ENCODE assay signal across 8 mouse cellular contexts in the genomic region with DNA sequence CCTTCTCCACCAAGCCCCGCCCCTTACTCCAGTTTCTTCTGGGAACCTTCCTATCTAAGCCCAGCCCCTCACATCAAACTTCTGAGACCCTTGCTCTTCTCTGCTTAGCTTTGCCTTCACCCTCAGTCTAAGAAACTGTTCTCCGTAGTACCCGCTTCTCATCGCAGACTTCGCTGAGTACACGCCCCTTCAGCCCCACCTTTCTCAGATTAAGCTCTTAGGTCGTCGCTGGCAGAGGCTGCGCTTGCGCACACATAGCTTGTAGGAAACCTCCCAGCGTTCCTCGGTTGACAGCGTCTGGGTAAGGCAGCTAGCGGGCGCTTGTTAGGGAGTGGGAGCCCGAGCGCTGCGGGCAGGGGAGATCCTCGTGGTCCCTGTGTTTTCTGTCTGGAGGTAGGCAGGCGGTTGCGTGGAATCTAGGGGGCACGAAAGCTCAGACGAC. TPM values are rescaled to one million over a fixed set of nuclear protein-coding genes. Genes with fewer than 3 reads are reported as not detected.
DNase-seq lines count a peak whose midpoint lies in the region; ATAC-seq and TF ChIP-seq lines count a peak whose summit lies in the region.

A gene (plus strand): TSS at position 234 of the 442 bp plus-strand sequence.

- no peaks in the 10 kb centered on the region for H3K9me3 ChIP-seq in kidney, embryonic 14.5 days (ENCODE audit: control insufficient read depth, low read length)
- no peaks in the 10 kb centered on the region for H3K9me3 ChIP-seq in G1E (replicated peaks)
- H3K9me3 ChIP-seq in embryonic facial prominence, embryonic 12.5 days = no peaks in the 10 kb centered on the region
- H3K9me3 ChIP-seq in limb, embryonic 14.5 days (ENCODE audit: control insufficient read depth, low read length) = no peaks in the 10 kb centered on the region

- no peaks in the 10 kb centered on the region for H3K36me3 ChIP-seq in kidney, embryonic 14.5 days (ENCODE audit: control insufficient read depth, insufficient read depth, low read length)
- H3K36me3 ChIP-seq in G1E (replicated peaks) = no peaks in the 10 kb centered on the region
- no peaks in the 10 kb centered on the region for H3K36me3 ChIP-seq in embryonic facial prominence, embryonic 12.5 days
- no peaks in the 10 kb centered on the region for H3K36me3 ChIP-seq in limb, embryonic 14.5 days (ENCODE audit: control insufficient read depth, insufficient read depth, low read length)

- no peak for TF ChIP-seq CTCF in G1E (IDR thresholded peaks at IDR 0.05; ENCODE audit: low read depth, low read length)

- intact Hi-C loops in heart, postnatal 25 days (cut with DNase I) = loop anchor here (10.0 kb wide), 3 partner anchors 208 to 922 kb away; a partner anchor contains a TSS

- WGBS in kidney, embryonic 14.5 days = under 1% methylated on average over 23 of the region's 23 CpGs
- WGBS in embryonic facial prominence, embryonic 12.5 days = under 1% methylated on average over 23 of the region's 23 CpGs
- under 1% methylated on average over 23 of the region's 23 CpGs for WGBS in limb, embryonic 14.5 days

- peak within 1 kb of the TSS; percentile 66 for H3K9ac ChIP-seq in kidney, embryonic 14.5 days (ENCODE audit: low read depth, low read length)
- peak within 1 kb of the TSS; percentile 56 for H3K9ac ChIP-seq in embryonic facial prominence, embryonic 12.5 days
- H3K9ac ChIP-seq in limb, embryonic 14.5 days (ENCODE audit: low read depth, low read length, severe bottlenecking) = peak within 1 kb of the TSS; percentile 53

- no peaks in the 10 kb centered on the region for H3K4me1 ChIP-seq in kidney, embryonic 14.5 days (ENCODE audit: control insufficient read depth, insufficient read depth, low read length)
- peaks cover 42% of the 10 kb centered on the region for H3K4me1 ChIP-seq in G1E (ENCODE audit: insufficient read depth, low read depth, low read length)
- 0 out of 2 replicates have a peak, but pooled peaks cover 5% of the 10 kb centered on the region for H3K4me1 ChIP-seq in embryonic facial prominence, embryonic 12.5 days
- peaks cover 12% of the 10 kb centered on the region for H3K4me1 ChIP-seq in limb, embryonic 14.5 days (ENCODE audit: control insufficient read depth, insufficient read depth, low read length)

- ATAC-seq in kidney, embryonic 14.5 days (ENCODE audit: low FRiP score, low TSS enrichment) = peak; percentile 83
- peak; percentile 59 for ATAC-seq in G1E (ENCODE audit: extremely low read depth, insufficient number of reproducible peaks, low FRiP score, poor library complexity, severe bottlenecking)
- peak; percentile 85 for ATAC-seq in embryonic facial prominence, embryonic 12.5 days (ENCODE audit: insufficient number of reproducible peaks, insufficient read depth, low FRiP score, low TSS enrichment)
- peak; percentile 83 for ATAC-seq in limb, embryonic 14.5 days (ENCODE audit: low FRiP score, low read depth)
- peak; percentile 52 for ATAC-seq in monocyte, adult 5-6 weeks (replicated peaks; ENCODE audit: insufficient number of reproducible peaks, low FRiP score, low TSS enrichment, poor library complexity, severe bottlenecking)

- TF ChIP-seq POLR2A in limb, embryonic 14.5 days (IDR thresholded peaks at IDR 0.05; ENCODE audit: borderline replicate concordance, extremely low read depth, insufficient read depth, insufficient read length) = 0 out of 2 replicates have a peak, but pooled peaks have one; percentile 37

- H3K4me3 ChIP-seq in kidney, embryonic 14.5 days (ENCODE audit: low read length) = peak within 1 kb of the TSS; percentile 54
- peak within 1 kb of the TSS; percentile 76 for H3K4me3 ChIP-seq in G1E (ENCODE audit: low read depth, low read length)
- peak within 1 kb of the TSS; percentile 49 for H3K4me3 ChIP-seq in embryonic facial prominence, embryonic 12.5 days
- H3K4me3 ChIP-seq in limb, embryonic 14.5 days (replicated peaks; ENCODE audit: low read length) = peak within 1 kb of the TSS; percentile 48

- no peak for DNase-seq in kidney, adult 18-20 months
- peak; percentile 81 for DNase-seq in G1E (ENCODE audit: low spot score)
- peak; percentile 65 for DNase-seq in heart, postnatal 25 days (ENCODE audit: low spot score)
- DNase-seq in limb, embryonic 14.5 days (ENCODE audit: low spot score) = peak; percentile 97
- DNase-seq in thymus, postnatal 10 days (ENCODE audit: low spot score in 2 of 2) = peak; percentile 64 to 72

- H3K27ac ChIP-seq in kidney, embryonic 14.5 days (ENCODE audit: low read depth, low read length) = peak within 1 kb of the TSS; percentile 82; the same call in 1 of the 2 replicates
- H3K27ac ChIP-seq in embryonic facial prominence, embryonic 12.5 days = peak within 1 kb of the TSS; percentile 84
- peak within 1 kb of the TSS; percentile 78 for H3K27ac ChIP-seq in limb, embryonic 14.5 days (replicated peaks; ENCODE audit: low read depth, low read length)

- H3K27me3 ChIP-seq in kidney, embryonic 14.5 days (ENCODE audit: control insufficient read depth, insufficient read depth, low read length) = no peaks in the 10 kb centered on the region
- no peaks in the 10 kb centered on the region for H3K27me3 ChIP-seq in G1E (ENCODE audit: insufficient read depth, low read length)
- no peaks in the 10 kb centered on the region for H3K27me3 ChIP-seq in embryonic facial prominence, embryonic 12.5 days
- H3K27me3 ChIP-seq in limb, embryonic 14.5 days (ENCODE audit: control insufficient read depth, insufficient read depth, low read length) = no peaks in the 10 kb centered on the region

- peak within 1 kb of the TSS; percentile 68 for H3K4me2 ChIP-seq in kidney, embryonic 14.5 days (replicated peaks; ENCODE audit: low read depth, low read length)
- peak within 1 kb of the TSS; percentile 67 for H3K4me2 ChIP-seq in embryonic facial prominence, embryonic 12.5 days (replicated peaks)
- peak within 1 kb of the TSS; percentile 73 for H3K4me2 ChIP-seq in limb, embryonic 14.5 days (replicated peaks; ENCODE audit: low read depth, low read length, severe bottlenecking)

RNA-seq across cellular contexts. Expression of the gene that starts here (rescaled TPM):
- polyA plus RNA-seq in kidney, embryonic 14.5 days (2014; fragmentation: Nextera tagmentation; extraction: Ambion mirVana) = 2.1 TPM in 2 replicates
- 0.83 and 8.5 TPM in 2 replicates for total RNA-seq in G1E (2014; fragmentation: Nextera tagmentation)
- 2.3 and 2.5 TPM in 2 replicates for total RNA-seq in G1E (2017)
- 0.03 and 0.12 TPM in 2 replicates for polyA plus RNA-seq in G1E (2012)
- 2.7 and 2.8 TPM in 2 replicates for polyA plus RNA-seq in embryonic facial prominence, embryonic 12.5 days (2016; fragmentation: Nextera tagmentation; extraction: Ambion mirVana)
- total RNA-seq in heart, postnatal 25 days (2021) = 1 to 10 TPM; 2.7 to 3.3 TPM
- 1.1 and 2.1 TPM in 2 replicates for polyA plus RNA-seq in limb, embryonic 14.5 days (2012; rRNA removed)
- 2.8 and 3.4 TPM in 2 replicates for polyA plus RNA-seq in limb, embryonic 14.5 days (2014; fragmentation: Nextera tagmentation; extraction: Ambion mirVana)
- 1.6 to 5.6 TPM (median 2.9 TPM) in 3 replicates for total RNA-seq in monocyte, adult 5-6 weeks (2017)
